Mouse (Mus musculus): ENCODE measurements around the gene Pip4k2a.

The Pip4k2a gene

GRCm38 (mm10) chr2:18954422-18954821 is 43.5 kb downstream of the Pip4k2a start:
- DNase-seq = no peak

GRCm38 (mm10) chr2:18952102-18952673 is 45.7 kb downstream of the Pip4k2a start:
- DNase-seq = no peak

- no peak for DNase-seq
These were observed 47.2 kb downstream of the Pip4k2a start for GRCm38 (mm10) chr2:18950758-18951157.

DNA sequence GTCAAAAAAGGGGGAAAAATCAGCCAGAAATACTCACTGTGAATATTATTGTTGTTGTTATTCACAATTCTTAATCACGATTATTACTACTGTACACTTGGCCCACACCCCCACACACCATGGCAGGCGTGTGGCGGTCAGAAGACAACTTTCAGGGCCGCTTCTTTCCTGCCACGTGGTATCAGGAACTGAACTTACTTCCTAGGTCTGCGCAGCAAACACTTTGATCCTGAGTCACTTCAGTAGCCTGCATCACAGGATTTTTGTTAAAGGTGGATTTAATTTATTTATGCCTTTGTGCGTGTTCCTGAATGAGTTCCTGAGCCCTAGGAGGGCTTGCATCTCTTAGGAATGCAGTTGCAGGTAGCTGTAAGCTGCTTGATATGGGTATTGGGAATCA is 49.2 kb downstream of the Pip4k2a start:
- no peak for DNase-seq

DNA sequence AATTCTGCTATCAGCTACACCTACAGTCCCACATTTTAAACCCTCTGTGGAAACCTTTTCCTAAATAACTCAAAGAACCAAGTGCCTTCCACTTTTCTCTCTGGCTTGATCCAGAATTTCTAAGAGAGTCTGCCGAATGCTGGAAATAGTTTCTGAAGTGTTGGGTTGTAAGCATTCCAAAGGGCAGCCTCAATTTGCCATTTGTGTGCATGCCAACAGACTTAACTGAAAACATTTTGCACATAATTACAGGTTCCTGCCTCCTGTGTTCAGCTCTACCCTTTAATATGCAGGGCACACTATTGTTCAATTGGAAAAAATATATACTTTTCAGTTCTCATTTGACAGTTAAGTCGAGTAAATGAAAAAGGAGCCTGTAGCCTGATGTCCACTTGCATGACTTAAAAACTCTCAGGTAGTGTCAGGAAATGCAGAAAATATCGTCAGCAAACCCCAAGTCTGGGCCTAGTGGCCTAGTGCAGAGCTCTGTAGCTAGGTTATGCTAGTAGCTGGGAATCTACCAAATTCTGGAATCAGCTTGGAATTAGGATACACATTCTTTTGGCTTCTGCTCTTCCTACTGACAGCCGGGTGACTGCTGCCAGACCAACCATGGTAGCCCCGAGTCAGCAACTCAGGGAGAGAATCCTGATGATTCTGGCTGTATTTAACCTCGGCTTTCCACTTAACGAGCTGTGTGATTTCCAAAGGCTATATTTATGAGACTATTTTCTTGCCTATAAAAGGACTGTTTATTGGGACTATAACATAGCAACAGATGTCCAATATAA is 50.1 kb downstream of the Pip4k2a start:
- peak; percentile 44 to 61 for DNase-seq

DNA sequence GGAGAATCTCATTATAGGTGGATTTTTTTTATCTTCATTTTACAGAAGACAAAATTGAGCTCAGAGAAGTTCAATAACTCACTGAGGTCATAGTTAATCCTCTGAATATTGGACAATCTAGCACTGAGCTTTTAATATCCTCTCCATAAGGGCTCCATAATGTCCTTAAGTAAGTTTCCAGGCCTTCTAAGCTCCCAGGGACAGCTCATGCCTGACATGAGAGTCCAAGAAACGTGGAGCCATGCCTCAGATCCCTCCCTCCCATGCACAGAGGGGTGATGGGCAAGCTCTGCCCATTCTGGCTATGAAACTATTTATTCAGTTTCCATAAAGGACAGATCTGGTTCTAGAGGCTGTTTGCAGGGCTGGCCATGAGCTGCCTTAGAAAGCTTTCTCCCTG is 52.5 kb downstream of the Pip4k2a start:
- DNase-seq = no peak

DNA sequence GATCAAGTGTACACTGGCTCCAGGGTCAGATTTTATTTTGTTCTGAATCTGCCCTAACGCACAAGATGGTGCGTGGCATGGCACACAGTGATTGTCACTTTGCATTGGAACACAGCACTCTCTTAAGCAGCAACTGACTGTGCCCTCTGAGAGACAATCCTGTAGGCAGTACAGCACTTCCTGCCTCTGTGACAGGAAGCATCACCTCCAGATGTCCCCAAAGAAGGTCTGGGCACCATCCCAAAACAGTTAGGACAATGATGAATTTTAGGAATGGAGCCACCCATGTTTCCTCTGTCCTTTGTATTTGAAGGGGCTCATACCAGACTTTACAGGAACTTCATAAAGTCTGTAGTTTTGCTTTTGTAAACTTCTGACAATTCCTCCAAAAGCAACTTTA is 54.0 kb downstream of the Pip4k2a start:
- DNase-seq = no peak

- DNase-seq = no peak
These were observed 54.6 kb downstream of the Pip4k2a start for GRCm38 (mm10) chr2:18943366-18943765.

DNA sequence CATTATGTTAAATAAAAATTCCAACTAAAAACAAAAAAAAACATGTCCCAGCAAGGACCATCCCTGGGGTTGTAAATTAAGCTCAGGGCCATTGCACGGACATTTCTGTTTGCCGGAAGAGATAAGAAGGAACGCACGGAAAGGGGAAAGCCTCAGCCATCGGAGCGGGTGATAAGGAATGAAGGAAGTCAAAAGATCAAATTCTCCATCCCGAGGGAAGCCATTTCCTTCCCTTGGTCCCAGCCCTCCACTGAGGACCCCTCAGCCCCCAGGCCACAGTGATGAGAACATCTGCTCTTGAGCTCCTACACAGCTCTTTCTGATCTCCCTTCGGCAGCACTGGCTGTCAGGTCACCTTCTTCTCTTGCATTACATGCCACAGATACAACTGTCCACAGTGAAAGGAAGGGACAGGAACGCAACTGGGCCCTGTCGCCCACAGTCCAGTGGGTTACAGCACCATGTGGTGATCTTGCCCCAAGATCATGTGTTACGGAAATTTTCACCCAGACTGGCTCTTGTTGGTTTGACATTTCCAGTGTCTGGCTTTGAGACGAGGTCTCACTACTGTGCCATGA is 57.1 kb downstream of the Pip4k2a start:
- DNase-seq = no peak

DNA sequence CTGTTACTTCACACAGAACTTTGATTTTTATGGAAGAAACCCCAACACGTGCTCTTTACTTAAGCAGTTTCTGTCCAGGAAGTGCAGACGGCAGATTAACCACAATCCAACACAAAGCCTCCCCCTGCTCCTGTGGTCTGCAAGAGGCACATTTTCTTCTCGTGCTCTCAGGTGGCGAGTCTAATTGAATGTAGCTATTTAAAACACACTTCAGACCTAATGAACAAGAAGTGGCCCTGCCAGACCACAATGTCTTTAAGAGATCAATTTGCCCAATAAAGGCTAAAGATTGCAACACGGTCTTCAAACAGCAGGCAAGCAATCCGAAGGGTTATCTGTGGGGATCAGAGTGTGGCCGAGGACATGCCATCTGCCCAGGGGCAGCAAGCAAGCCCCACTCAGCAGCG is 59.0 kb downstream of the Pip4k2a start:
- no peak for DNase-seq

- DNase-seq = no peak
These were observed 59.7 kb downstream of the Pip4k2a start for GRCm38 (mm10) chr2:18938232-18938631.

DNA sequence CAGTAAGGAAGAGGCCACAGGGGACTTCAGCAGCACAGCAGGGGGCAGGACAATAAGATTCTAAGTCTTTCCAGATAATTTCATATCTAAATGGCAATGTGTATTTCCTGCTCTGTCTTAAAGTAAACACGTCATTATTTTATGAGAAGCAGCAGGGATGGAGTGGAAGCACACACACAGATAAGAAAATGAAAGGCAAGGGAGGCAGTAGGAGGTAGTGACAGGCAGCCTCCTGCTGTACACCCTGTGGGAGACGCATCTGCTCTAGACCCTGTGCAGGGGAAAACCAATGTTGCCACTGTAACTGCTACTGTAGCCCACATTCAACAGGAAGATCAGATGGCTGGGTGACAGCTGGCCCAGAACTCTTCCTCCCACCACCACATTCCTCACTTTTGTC is 60.3 kb downstream of the Pip4k2a start:
- no peak for DNase-seq

- no peak for DNase-seq
These were observed 61.5 kb downstream of the Pip4k2a start for GRCm38 (mm10) chr2:18936446-18936845.

DNA sequence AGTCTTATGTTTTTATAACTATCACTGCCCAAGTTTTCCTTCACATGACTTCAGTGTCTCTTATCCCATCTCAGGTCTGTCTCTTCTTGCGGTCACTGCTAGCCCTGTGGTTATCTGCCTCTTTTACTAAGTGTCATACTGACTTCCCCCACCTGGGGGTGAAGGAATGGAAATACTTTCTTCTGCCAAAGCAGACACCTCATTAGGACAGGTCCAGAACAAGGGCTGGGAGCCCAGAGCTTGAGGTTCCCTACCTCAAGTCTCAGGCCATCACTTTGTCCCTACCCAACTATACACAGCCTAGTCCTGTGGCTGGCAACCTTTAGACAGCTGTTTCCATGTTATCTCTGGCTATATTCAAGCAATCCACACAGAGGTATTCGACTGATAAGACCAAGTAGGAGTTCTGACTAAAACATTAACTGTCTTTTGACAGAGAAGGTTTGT is 62.3 kb downstream of the Pip4k2a start:
- DNase-seq = no peak

- no peak for DNase-seq
These were observed 63.8 kb downstream of the Pip4k2a start for GRCm38 (mm10) chr2:18934131-18934530.

DNA sequence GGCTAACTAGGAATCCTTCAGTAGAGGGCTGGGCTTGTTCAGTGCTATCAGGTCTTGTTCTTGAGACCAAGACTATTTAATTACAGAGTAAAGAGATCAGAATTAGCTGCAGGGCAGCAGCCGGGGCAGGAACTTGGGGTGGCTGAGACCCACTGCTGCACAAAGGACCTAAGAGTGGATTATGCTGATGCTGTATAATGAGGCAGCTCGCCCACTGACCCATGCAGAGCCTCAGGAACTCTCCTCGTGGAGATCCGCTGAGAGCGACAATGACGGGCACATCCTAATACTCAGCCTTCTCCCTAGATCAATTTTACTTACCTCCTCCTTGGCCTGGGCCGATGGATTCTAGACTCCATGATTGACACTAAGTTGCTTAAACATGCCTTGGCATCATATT is 64.5 kb downstream of the Pip4k2a start:
- DNase-seq = no peak

DNA sequence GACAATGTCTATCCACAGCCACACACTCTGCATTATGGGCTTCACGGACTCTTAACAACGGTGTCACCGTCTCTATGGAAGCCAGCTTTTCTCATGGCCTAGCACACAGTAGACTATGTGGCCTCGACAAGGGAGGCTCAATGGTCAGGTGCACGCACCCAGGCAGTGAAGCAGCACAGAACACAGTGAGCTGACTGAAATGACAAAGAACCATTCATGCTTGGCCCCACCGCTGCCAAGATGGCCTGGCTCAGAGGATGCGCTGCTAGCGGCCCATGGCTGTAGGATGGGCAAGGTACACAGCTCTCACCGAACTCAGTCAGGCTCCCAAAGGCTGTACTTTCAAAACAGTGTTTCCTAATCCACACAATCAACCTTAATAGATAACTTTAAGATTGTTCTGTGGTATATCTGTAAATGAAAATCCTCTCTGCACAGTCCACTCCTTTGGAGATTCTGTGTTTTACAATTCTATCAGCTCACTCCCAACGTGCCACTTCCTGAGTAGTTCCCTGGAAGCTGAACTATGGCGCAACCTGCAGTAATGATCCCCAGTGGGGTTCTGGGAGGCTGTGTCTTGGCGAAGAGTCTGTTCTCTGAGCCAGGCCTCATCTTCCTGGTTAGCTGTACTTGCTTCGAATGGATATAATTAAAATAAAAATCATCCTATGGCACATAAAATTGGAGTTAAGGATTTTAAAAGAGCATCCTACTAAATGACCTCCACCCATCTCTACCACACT is 67.4 kb downstream of the Pip4k2a start:
- DNase-seq = no peak

DNA sequence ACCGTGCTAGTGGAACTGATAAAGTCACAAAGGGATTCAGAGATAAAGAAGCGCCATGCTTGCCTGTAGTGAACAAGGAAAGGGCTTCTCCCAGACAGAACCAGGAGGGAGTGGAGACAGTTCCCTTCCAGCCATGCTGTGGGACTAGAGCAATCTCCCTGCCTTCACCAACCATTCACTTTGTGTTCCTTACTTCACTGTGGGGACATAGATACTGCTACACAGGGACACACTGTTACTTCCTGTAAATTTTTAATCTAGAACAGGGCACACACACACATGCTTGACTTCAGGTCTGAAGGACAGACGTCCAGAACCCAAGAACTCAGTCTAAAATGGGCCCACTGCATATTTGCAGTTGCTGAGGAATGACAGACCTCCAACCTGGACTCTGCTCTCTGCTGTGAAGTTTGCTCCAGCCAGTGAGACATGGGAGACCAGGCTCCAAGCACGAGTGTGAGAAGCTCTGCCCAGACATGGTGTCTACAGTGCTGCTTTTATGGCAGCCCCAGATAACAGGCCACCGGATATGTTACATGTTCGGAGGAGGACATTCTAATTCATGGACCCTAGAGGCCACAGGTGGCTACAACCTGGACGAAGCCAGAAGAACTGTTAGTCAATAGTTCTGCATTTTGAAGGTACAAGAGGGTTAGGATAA is 69.2 kb downstream of the Pip4k2a start:
- DNase-seq = no peak

- DNase-seq = peak; percentile 62 to 67
These were observed 69.7 kb downstream of the Pip4k2a start for GRCm38 (mm10) chr2:18928196-18928595.

- no peak for DNase-seq
These were observed 73.9 kb downstream of the Pip4k2a start for GRCm38 (mm10) chr2:18923806-18924595.

DNA sequence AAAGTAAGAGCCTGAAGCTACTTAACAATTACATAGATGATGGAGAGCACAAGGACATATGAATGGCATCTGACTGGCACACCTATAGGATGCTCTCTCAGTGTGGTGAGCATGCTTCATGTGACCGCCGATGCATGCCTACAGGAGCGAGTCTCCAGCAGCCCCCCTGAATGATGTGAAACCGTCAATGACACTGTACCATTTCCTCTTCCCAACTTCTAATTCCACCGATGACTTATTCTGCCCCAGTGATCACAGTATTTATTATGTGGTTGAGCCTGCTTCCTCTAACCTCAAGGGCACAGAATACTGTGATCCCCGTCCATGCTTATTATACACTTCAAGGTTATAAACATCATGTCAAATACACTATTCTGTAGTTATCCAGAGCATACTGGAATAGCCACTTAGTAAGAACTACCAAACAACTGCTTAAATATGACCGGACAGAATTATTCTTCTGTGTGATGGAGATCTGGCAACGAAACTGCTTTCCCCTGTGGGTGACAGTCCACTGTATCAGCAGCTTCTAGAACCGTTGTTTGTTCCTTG is 74.8 kb downstream of the Pip4k2a start:
- no peak for DNase-seq
